Mouse (Mus musculus) right cerebral cortex, adult 2 months (tissue): ENCODE measurements around the gene Thbs4.
A peak's percentile ranks its signal among the peaks of the same experiment; 100 is the strongest.

Experiments used
- DNase-seq, 2 experiments: peaks; one replicate each; pipeline ENCODE4 v3.0.0; 2021 to 2022; ENCODE audit warnings: low spot score in 2 of 2

Thbs4 gene

DNA sequence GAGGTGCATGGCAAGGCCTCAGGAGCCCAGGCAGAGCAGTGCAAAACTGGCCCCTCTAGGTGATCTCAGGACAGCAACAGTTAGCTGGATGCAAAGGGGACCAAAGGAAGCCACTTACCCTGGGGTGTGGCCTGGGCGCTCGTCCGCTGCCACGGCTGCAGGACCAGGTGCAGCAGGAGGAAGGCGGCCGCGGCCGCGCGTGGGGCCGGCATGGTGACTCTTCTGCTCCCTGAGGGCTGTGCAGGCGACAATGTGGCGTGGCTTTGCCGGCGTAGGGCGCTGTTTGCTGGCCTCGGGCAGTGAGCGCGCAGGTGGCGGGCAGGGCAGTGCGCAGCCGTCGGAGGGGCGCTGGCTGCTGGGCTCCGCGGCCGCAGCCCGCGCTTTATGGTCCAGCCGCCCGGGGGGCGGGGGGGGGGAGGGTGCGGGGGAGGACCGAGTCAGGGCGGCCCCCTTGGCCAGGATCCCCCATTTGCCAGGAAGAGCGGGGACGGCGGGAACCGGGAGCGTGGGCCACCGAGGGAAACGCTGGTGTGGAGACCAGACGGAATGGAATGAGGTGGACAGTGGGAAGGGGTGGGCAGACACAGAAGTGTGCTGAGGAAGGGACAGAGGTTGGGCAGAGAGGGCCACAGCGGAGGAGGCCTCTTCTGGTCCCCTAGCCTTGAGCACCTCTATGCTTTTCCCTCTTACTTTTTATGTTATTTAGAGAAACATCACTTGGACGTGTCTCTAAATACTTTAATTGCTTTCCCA, at the start of gene Thbs4:
Thbs4 (minus strand) TSS at position 357 of the 753 bp plus-strand sequence.
- no peak for DNase-seq

DNA sequence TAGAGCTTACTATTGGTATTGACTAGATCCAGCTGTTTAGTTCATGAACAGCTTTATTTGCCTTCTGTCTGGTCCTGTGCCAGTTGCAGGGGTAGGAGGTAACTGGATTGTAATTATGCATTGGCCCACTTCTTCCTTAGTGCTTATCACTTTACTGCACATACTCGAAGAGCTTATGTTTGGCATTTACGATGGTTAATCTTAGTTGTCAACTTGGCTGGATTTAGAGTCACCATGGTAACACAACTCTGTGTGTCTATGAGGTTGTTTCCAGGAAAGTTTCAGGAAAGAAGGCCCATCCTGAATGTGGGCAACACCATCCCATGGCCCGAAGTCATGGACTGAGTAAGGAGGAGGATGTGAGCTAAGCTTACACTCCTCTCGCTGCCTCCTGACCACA, 38.5 kb upstream of the Thbs4 start:
- no peak for DNase-seq

DNA sequence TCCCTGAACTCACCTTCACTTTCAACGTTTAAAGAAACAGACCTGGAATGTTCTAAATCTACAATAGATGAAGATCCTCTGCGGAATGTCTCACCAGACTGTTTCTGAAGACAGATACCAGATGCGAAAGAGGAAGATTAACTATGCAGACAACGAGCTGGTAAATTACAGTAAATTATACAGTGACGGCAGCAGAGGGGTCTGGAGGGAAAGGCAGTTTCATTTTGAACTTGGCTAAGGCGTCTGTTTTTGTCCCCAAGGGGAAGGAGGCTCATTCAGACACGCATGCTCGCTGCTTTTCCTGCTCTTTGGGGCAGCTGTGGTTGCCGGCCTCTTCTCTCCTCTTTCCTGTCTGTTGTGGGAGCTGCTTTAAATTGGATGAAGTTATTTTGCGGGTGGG, 34.2 kb upstream of the Thbs4 start:
- DNase-seq, result no peak

DNA sequence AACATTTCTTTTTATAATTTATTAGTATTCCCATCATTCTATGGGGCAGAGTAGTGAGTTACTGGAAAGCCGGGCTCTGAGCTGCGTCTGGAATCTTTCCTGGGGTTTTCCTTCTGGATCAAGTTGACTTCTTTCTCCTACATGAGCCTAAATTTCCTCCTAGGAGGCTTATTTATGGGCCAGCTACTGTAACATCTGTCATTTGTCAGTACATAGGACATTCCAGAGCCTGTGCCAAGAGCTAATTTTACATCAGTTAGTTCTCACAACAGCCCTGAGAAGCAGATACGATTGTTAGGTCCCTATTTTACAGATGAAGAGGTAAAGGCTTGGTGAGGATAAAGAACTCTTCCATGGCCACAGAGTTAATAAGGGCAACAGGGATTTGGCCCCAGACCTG, 22.7 kb upstream of the Thbs4 start:
- no peak for DNase-seq

DNA sequence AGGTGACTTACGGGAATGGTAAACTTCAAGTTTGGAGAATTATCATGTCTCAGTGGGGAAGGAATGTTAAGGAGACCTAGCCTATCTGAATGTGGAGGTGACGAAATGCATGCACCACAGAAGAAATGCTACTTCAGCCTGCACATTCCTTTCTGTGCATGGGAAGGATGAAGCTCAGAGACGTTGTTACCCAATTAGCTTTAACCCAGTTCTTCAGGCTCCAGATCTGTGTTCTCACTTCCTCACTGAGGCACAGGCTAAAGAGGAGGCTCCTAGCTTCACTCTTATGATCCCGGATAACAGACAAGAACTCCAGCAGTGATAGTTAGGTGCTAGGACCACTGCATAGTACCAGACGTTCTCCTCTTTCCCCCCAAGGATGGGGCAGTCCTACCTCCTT, 21.7 kb upstream of the Thbs4 start:
- no peak for DNase-seq

DNA sequence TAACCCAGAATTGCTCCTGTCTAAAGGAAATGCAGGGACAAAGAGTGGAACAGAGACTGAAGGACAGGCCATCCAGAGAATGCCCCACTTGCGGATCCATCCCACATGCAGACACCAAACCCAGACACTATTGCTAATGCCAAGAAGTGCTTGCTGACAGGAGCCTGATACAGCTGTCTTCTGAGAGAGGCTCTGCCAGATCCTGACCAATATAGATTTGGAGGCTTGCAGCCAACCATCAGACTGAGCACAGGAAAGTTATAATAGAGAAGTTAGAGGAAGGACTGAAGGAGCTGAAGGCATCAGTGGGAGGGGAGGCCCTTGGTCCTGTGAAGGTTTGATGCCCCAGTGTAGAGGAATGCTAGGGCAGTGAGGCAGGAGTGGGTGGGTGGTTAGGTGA, 16.0 kb upstream of the Thbs4 start:
- peak in 1 of 2 experiments; percentile 28 for DNase-seq

DNA sequence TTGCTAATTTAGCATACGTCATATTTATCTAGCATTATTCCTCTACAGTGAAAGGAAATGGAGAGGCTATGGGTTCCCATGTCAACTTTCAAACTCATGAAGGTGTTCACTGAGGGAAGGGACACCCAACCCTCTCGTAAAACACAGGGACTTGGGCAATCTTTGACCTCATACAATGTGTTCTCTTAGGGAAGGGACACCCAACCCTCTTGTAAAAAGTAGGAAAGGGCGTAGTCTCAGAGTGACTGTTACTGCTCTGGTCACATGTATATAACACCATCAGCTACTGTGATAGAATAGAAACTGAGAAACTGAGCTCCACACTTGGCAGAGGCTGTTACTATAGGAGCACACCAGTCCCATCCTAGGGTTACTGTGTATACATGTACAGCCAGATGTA, 13.2 kb upstream of the Thbs4 start:
- no peak for DNase-seq

DNA sequence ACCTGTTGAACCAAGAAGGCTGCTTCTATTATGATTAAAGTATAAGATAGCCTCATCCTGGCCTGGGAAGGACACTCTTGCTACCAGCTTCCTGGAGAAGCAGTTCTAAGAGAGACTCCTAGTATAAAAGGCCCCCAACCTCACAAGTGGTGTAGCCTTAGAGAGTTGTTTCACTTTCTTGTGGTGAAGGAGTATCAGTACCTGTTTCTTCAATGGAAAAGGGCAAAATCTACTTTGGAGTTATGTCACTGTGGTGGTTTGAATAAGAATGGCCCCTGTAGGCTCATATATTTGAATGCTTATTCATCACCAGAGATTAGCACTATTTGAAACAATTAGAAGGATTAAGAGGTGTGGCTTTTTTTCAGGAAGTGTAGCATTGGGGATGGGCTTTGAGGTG, 12.2 kb upstream of the Thbs4 start:
- DNase-seq, result no peak

DNA sequence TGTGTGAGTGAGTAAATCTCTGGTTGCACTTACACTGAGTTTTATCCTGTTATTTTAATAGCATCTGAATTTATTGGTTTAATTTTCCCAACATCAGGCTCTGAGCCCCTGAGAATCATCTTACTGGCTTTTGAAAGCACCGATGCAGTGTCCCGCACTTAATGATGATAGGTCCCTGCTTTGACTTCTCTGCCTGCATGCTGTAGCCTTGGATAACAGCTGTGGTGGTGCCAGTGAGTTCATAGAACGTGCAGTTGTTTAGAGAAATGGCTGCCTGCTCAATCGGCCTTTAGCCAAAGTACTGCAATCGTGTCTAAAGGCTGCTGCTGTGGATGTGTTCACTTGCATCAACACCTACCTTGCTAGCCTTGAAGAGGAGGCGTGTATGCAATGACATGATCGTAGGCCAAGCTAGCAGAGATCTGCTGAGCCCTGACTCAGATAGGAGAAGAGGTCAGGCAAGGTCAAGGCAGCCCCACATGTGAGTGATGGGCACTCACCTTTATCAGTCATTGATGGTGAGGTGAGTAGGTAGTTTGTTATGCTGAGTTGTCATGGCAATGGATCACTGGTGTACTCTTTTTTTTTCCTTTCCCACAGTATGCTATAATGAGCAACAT, 4.8 kb upstream of the Thbs4 start:
- peak; percentile 31 to 54 for DNase-seq

DNA sequence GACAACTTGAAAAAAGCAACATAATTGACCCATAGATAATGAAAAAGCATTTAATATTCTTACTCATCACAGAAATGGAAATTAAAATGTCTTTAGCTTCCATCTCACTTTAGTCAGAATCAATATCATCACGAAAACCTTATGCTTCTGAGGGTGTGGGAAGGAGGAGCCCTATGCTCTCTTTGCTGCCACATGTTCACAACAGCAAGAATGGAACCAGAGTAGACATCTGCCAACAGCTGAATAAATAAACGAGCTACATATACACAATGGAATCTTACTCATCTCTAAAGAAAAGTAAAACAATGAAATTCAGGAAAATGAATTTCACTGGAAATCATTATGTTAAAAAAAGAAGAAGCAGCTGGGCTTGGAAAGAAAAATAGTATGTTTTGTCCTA, 4.2 kb upstream of the Thbs4 start:
- DNase-seq, result no peak

DNA sequence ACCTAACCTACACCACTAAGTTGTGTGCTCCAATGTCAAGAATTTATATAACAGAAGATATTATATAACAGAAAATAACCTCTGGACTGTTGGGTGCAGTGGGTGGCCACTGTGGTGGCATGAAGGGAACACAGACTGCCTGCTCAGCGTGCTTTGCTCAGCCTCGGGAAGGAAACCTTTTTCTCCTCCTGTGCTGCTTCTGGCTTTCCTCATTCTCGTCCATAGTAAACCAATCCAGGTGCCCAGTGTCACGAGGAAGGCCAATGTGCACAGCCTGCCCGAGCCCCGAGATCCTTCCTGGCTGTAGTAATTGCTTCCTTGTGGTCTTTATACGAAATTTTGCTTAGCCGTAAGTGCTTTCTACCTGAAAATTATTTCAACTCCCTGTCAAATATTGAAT, 982 bp downstream of the Thbs4 start:
- DNase-seq, result no peak

DNA sequence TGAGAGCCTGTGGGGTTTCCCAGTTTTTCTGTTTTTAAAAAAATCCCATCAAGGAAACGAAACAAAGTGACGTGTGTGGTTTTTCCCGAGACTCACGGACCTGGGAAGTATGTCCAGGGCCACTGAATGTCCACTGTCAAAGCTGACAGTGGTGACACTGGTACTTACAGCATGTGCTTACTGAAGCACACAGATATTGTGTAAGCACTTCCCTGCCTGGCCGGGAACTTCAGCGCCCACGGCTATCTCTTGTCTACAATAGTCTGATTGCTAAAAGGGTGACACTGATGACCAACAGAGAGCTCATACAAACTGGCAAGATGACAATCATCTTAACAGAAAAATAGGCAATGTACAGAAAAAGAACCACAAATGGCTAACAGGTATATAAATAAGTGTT, 3.1 kb downstream of the Thbs4 start:
- DNase-seq, result no peak

DNA sequence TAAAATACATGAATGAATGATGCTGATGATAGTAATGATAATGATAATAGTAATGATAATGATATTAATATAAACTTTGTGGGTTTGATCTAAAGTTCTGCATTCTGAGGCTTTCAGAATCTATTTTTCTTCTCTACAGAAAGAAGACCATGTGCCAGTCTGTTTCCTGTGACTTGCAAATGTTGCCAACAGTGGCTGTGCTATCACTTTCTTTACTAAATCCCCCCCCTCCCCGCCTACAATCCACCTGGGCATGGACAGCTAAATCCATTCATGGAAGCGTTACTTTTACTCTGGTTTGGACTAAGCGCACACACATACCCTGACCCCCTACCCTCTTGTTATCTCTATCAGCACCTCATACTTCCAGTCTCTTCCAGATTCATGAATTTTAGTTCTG, 10.3 kb downstream of the Thbs4 start:
- DNase-seq, result no peak

DNA sequence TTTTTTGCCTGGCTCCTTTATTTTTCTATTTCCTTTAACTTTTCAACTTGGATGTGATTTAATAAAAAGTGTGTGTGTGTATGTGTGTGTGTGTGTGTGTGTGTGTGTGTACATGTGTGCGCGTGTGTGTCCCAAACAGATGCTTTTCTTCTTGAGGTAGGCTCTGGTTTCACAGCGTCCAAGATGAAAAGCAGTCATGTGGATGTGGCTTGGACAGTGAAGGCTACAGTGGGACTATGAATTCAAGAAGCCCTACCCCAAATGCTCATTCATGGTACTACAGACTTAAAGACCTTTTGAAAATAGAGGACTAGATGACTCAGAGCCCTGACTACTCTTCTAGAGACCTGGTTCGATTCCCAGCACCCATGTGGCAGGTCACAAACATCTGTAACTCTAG, 11.1 kb downstream of the Thbs4 start:
- no peak for DNase-seq

DNA sequence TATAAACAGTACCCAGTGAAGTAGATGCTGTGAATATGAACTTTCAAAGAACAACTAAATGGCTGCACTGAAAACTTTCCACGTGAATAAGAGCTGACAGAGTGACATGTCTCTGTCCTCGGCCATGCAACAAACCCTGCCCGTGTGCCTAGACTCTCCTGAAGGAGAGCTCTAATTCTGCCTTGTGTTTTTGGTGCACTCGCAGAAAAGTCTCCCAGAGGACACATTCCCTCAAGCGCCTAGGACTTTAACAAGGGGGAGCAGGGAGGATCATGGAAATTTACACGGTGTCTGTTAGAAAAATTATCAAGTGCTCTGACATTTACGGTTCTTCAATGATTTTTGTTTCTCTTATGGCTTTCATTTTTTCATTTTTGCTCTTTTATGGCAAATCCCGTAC, 13.7 kb downstream of the Thbs4 start:
- DNase-seq, result no peak

DNA sequence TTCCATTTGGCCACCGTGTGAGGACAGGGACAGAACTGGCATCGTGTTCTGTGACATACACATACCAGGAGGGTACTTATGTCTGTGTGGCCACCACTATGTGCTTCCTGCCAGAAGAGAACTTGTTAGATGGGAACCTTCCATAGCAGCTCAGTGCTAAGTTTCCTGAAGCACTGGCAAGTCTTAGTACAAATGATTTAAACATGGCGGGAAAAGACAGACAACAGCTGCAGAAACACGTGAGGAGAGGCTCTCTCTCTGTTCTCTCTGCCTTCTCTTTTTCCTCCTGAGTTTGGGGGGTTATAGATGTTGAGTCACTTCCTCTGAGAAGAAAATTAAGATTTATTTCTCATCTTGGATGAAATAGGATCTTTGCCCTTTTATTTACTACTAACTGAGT, 14.5 kb downstream of the Thbs4 start:
- no peak for DNase-seq

DNA sequence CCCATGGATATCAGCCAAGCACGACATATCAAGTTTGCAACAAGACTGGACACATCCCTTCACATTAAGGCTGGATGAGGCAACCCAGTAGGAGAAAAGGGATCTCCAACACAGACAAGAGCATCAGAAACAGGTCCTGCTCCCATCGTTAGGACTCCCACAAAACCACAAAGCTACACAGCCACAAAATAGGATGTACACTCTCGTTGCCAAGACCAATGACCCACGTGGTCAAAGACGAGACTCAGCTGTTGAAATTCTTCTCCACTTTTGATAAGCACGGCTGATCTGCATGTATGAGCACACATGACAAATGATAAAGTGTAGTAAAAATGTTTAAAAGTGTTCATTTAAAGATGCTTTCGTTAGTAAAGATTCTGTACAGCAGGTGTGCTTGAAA, 16.0 kb downstream of the Thbs4 start:
- no peak for DNase-seq

DNA sequence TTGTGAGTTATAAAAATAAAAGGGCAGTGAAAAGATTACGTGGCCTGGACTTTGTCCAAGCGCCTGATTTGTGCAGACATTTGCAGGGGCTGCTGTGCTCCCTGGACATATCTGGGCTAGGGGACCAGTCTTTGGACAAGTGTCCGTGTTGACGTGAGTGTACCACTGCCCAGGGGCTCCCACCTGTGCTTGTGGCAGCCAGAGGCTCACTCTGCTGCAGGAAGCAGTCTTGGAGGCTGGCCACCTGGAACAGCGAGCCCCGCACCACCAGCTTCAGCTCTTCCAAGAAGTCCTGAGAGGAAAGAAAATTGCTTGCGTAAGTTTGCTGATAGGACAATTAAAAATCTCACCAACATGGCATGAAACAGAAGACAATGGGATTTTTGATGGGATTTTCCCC, 18.7 kb downstream of the Thbs4 start:
- DNase-seq, result no peak

DNA sequence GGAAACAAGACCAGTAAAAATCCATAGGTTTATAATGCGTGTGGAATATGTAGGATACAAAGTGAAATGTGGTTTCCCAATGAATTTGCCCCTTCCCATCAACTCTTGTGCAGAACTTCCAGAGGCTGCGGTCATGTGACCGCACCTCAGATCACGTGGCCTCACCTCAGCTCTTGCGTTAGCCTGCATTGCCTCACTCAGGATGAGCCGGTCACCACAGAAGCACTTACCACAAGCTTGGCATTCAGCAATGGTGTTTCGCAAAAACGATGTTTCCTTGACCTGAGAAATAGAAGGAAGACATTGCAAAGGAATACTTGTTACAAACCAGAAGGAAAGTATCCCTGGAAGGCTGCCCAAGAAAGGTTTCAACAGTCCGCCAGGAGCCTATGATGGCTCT, 19.7 kb downstream of the Thbs4 start:
- DNase-seq, result no peak

DNA sequence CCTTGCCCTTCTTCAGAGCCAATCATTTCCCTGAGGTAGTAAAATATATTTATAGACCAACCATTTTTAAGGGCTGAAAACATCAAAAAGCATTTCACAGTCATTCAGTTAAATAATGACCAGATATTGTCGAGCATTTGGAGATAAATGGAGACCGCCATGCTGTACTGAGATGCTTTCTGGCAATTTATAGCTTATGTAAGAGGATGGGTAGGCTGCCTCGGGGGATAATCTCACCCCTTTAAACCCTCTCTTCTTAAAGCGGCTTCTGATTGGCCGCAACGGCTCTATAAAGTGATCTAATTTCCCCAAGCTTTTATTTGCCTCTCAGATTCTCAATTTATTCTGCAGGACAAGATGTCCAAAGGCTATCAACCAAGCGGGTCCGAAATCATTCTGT, 22.1 kb downstream of the Thbs4 start:
- DNase-seq, result no peak

DNA sequence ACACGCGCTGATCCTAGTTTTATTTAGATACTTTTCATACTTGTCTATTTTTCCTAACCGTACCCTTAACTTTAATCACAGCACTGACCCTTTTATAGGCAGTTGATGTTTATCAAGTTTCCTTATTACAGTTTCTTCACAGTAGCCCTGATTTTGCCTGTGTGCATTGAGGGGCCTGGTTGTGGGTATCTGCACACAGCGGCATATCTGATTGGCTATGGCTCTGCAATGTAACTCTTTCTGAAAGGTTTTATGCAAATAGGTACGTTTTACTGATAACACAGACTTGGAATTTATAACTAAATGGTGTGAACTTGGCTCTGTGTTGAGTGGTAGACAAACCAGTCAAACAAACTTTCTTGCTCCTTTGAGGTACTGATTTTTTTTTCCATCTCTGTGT, 23.1 kb downstream of the Thbs4 start:
- DNase-seq, result no peak

DNA sequence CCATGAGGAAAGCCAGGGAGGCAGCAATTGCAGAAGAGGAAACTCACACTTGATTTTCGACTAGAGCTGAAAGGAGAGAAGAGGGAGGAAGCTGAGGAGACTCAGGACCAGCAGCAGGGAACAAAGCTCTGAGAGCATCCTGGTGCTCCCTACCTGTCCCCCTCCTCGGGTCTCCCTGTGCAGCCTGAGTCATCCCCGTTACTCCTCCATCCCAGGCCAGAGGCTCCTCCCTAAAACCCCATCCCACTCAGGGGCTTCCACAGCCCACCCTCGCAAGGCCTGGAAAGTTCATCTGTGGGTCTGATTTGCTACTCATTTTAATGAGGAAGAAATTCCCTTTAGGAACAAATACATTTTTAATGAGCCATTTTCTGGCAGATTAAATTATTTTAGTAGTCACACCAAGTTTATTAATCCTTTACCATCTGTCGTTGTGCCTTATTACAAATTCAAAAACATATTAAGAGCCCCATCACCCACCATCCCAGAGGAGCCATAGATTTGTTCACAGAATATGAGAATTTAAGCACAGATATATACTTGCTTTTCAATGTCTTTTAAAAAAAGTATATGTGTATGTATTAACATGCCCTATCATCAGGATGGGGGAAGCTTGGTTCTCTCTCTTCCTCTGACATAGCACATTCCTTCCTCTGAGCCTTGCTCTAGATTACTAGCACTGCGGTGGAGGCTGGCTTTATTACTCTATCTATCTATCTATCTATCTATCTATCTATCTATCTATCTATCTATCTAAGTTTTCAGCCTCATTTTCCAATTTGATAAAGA, 29.0 kb downstream of the Thbs4 start:
- DNase-seq, result no peak

DNA sequence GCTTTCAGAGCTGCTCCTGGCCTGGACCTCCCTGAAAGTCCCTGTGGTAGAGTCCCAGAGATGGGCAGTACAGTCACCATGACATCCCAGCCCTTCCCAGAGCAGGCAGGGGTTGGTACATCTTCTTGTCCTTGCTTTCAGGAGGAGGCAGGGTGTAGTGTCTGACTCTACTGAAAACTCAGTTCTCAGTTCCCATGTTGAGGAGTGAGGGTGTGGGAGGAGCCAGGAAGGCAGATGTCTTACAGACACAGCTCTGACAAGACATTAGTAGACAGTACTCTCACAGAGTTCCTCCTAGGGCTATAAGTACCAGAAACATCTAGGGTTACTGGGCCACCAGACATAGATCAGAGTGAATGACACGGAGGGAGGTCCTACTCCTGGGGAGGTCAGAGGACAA, 32.3 kb downstream of the Thbs4 start:
- DNase-seq, result no peak
